Mouse (Mus musculus) C2C12 (cell line): ENCODE results near the gene Lrpap1. TPM values are rescaled to one million over a fixed set of nuclear protein-coding genes. Genes with fewer than 3 reads are reported as not detected.

Source experiments
- H3K27me3 ChIP-seq: one replicate; pipeline ENCODE4 v1.6.1; 2011; ENCODE audit not compliant: control insufficient read depth, insufficient read depth, insufficient read length
- H3K36me3 ChIP-seq: one replicate; pipeline ENCODE4 v1.6.1; 2011; ENCODE audit not compliant: control insufficient read depth, insufficient read depth
- H3K4me3 ChIP-seq: one replicate; pipeline ENCODE4 v1.5.1; 2011; ENCODE audit warnings: mild to moderate bottlenecking, control low read depth; ENCODE audit not compliant: poor library complexity, insufficient read depth, severe bottlenecking
- H3K79me2 ChIP-seq: one replicate; pipeline ENCODE4 v1.6.1; 2011; ENCODE audit not compliant: control insufficient read depth, insufficient read depth
- H3K79me3 ChIP-seq: one replicate; pipeline ENCODE4 v1.6.1; 2011; ENCODE audit warnings: low read depth, control low read depth
- H3ac ChIP-seq: one replicate; pipeline ENCODE3; 2011; ENCODE audit warnings: low read depth; ENCODE audit not compliant: control insufficient read depth, insufficient read length
- CEBPB ChIP-seq: IDR thresholded peaks from one replicate; pipeline ENCODE4 v1.6.1; 2011; ENCODE audit warnings: low read depth, mild to moderate bottlenecking, control low read depth, moderate library complexity
- CTCF ChIP-seq: IDR thresholded peaks from one replicate; pipeline ENCODE4 v1.5.1; 2011; ENCODE audit not compliant: control insufficient read depth, insufficient read depth, insufficient read length
- FOSL1 ChIP-seq: IDR thresholded peaks from one replicate; pipeline ENCODE4 v1.8.0; 2011; ENCODE audit warnings: mild to moderate bottlenecking, low read length; ENCODE audit not compliant: poor library complexity, insufficient read depth, severe bottlenecking
- MAX ChIP-seq: IDR thresholded peaks from one replicate; pipeline ENCODE4 v1.6.1; 2011; ENCODE audit warnings: mild to moderate bottlenecking, control low read depth
- MYOD1 ChIP-seq: IDR thresholded peaks from one replicate; pipeline ENCODE4 v1.6.1; 2011; ENCODE audit warnings: low read depth; ENCODE audit not compliant: control insufficient read depth, insufficient read length
- MYOG ChIP-seq: IDR thresholded peaks from one replicate; pipeline ENCODE4 v1.6.1; 2011; ENCODE audit not compliant: control insufficient read depth, insufficient read length; ENCODE audit errors: extremely low read depth
- USF1 ChIP-seq: IDR thresholded peaks from one replicate; pipeline ENCODE4 v1.6.1; 2011; ENCODE audit warnings: low read depth, mild to moderate bottlenecking, control low read depth, moderate library complexity
- polyA plus RNA-seq: library from polyadenylated mRNA; unstranded; fragments of >200 nt; fragmentation: generic; extraction: Trizol; gene quantifications from one replicate; pipeline ENCODE4 v1.2.1, GENCODE M21; 2012; ENCODE audit warnings: missing spikeins

Lrpap1 gene
- polyA plus RNA-seq, 1 experiment = 26.5 TPM

DNA sequence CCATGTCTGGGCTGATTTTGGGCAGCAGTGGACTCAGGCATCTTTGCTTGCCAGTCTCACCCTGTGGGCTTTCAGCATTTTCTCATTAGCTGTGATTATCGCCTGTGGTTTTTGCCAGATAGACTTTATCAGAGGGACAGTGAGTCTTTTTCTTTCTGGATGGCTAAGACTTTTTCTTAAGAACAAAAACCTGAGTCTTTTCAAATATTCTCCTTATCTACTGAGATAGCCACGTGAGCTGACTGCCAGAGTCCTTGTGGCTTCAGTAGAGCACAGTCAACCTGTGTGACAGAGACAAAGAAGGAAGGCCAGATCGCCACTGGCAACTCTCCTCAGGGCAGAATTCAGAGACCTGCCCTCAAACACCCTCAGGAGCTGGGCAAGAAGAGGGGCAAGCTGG, 12.1 kb upstream of the Lrpap1 start:
- no peaks in the 10 kb centered on the region for H3K79me2 ChIP-seq
- TF ChIP-seq CTCF (no peak), MAX (no peak), USF1 (no peak), MYOG (no peak), CEBPB (no peak), FOSL1 (no peak), MYOD1 (no peak)
- H3K79me3 ChIP-seq = no peaks in the 10 kb centered on the region

DNA sequence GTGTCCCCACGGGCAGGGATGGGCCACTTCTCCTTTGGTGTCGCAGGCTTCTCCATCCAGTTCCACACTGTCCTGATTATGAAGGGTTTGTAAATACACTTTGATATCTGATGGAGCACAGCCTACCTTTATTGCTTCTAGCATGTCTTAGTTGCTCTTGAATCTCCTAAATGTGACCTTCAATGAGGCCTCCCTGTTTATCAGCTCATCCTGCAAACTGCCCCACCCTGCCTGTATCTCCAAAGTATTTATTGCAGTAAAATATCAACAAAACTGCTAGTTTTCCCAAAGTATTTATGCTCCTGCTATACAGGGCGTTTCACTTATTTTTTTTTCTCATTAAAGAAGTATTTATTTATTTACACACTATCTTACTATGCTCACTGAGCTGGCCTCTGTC, 10.4 kb upstream of the Lrpap1 start:
- TF ChIP-seq MYOD1 = no peak
- H3K79me3 ChIP-seq = no peaks in the 10 kb centered on the region
- no peaks in the 10 kb centered on the region for H3K36me3 ChIP-seq
- no peak overlapping the region for H3ac ChIP-seq
- H3K4me3 ChIP-seq = no peak overlapping the region
- no peaks in the 10 kb centered on the region for H3K79me2 ChIP-seq
- peaks cover 37% of the 10 kb centered on the region for H3K27me3 ChIP-seq

More for the DNA sequence above, 12.1 kb upstream of the Lrpap1 start:
- Histone ChIP-seq H3ac (no peak overlapping the region), H3K27me3 (peaks cover 34% of the 10 kb centered on the region), H3K4me3 (no peak overlapping the region), H3K36me3 (no peaks in the 10 kb centered on the region)

- H3K27me3 ChIP-seq = peaks cover 24% of the 10 kb centered on the region
Observed at GRCm38 (mm10) chr5:35112444-35112843, 6.9 kb upstream of the Lrpap1 start.

GRCm38 (mm10) chr5:35105922-35106298, 344 bp upstream of the Lrpap1 start:
- no peak overlapping the region for H3K4me3 ChIP-seq
- H3K79me2 ChIP-seq = no peaks in the 10 kb centered on the region
- H3K27me3 ChIP-seq = peaks cover 5% of the 10 kb centered on the region
- no peak overlapping the region for H3ac ChIP-seq
- no peaks in the 10 kb centered on the region for H3K79me3 ChIP-seq
- no peak for TF ChIP-seq USF1
- TF ChIP-seq MYOD1 = no peak
- no peak for TF ChIP-seq FOSL1
- no peak for TF ChIP-seq CEBPB
- no peak for TF ChIP-seq CTCF
- no peak for TF ChIP-seq MYOG
- TF ChIP-seq MAX = no peak
- H3K36me3 ChIP-seq = no peaks in the 10 kb centered on the region

More at GRCm38 (mm10) chr5:35112444-35112843, 6.9 kb upstream of the Lrpap1 start:
- Histone ChIP-seq H3K36me3 (no peaks in the 10 kb centered on the region), H3K79me2 (no peaks in the 10 kb centered on the region), H3ac (no peak overlapping the region), H3K79me3 (no peaks in the 10 kb centered on the region), H3K4me3 (no peak overlapping the region)
- no peak for TF ChIP-seq CTCF
- no peak for TF ChIP-seq CEBPB
- TF ChIP-seq MAX = no peak
- TF ChIP-seq MYOG = no peak
- TF ChIP-seq FOSL1 = no peak
- no peak for TF ChIP-seq MYOD1
- TF ChIP-seq USF1 = no peak

- TF ChIP-seq CEBPB (no peak), FOSL1 (no peak), CTCF (no peak), USF1 (no peak), MAX (no peak), MYOG (no peak), MYOD1 (no peak)
- H3ac ChIP-seq = no peak overlapping the region
- no peak overlapping the region for H3K4me3 ChIP-seq
- no peaks in the 10 kb centered on the region for H3K79me3 ChIP-seq
- H3K79me2 ChIP-seq = no peaks in the 10 kb centered on the region
- no peaks in the 10 kb centered on the region for H3K27me3 ChIP-seq
- H3K36me3 ChIP-seq = no peaks in the 10 kb centered on the region
Observed at GRCm38 (mm10) chr5:35104183-35104959, 1.2 kb downstream of the Lrpap1 start.

GRCm38 (mm10) chr5:35103528-35103927, 2.0 kb downstream of the Lrpap1 start:
- Histone ChIP-seq H3K79me2 (no peaks in the 10 kb centered on the region), H3K36me3 (no peaks in the 10 kb centered on the region), H3ac (no peak overlapping the region), H3K27me3 (no peaks in the 10 kb centered on the region), H3K4me3 (no peak overlapping the region), H3K79me3 (no peaks in the 10 kb centered on the region)
- no peak for TF ChIP-seq CEBPB
- TF ChIP-seq FOSL1 = no peak
- no peak for TF ChIP-seq USF1
- TF ChIP-seq MAX = no peak
- TF ChIP-seq CTCF = no peak
- TF ChIP-seq MYOD1 = no peak
- no peak for TF ChIP-seq MYOG
